Mouse (Mus musculus): ENCODE measurements around the gene Clgn. TPM values are rescaled to one million over a fixed set of nuclear protein-coding genes. Genes with fewer than 3 reads are reported as not detected.

Gene Clgn
- polyA plus RNA-seq, 2 experiments = 0.26 to 0.39 TPM

DNA sequence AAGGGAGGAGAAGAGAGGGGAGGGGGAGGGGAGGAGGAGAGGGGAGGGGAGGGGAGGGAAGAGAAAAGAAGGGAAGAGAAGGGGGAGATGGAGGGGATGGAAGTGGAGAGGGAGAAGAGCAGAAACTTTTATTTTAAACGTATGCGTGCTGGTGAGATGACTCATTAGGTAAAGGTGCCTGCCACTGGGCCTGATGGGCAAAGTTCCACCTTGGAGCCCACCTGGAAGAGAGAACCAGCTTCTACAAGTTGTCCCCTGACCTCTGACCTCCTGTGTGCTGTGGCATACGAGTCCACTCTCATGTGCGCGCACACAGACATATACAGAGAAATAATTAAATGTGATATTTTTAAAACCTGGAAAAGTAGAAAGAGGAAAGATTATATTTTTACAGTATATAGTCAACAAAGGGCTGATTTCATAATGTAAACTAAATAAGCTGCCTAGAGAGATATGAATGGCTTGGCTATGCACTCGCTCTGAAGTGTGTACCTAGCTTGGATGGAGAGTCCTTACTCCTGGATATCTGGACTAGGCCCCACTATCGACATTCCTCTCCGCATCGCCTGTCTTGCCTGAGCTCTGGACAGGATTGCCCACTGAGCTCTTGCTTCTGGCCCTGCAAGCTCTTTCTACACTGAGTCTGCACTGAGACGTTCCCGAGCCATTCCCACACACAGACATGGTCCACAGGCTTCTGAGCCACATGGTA lies 29.3 kb downstream of the Clgn start:
- WGBS (ENCODE audit: insufficient replicate concordance) = 81% methylated on average over 11 of the region's 11 CpGs
- no peaks in the 10 kb centered on the region for H3K9me3 ChIP-seq (ENCODE audit: control insufficient read depth, low read length)
- no peak for ATAC-seq (ENCODE audit: insufficient read depth)
- H3K4me2 ChIP-seq (ENCODE audit: low read depth) = no peak overlapping the region
- H3K27ac ChIP-seq = no peak overlapping the region
- no peaks in the 10 kb centered on the region for H3K36me3 ChIP-seq (replicated peaks; ENCODE audit: control insufficient read depth, insufficient read depth, low read depth)
- H3K9ac ChIP-seq (replicated peaks) = no peak overlapping the region
- H3K27me3 ChIP-seq (ENCODE audit: control insufficient read depth, insufficient read depth, low read length) = no peaks in the 10 kb centered on the region
- no peak for TF ChIP-seq CTCF (IDR thresholded peaks at IDR 0.05; ENCODE audit: low read depth)
- TF ChIP-seq EP300 (IDR thresholded peaks at IDR 0.05; ENCODE audit: low read depth) = no peak
- no peak overlapping the region for H3K4me3 ChIP-seq (ENCODE audit: insufficient read depth in 1 of 2, low read depth in 2 of 2, low read length in 2 of 2)
- DNase-seq (ENCODE audit: low read depth in 3 of 3, low spot score in 3 of 3) = no peak
- H3K4me1 ChIP-seq (replicated peaks; ENCODE audit: control insufficient read depth in 2 of 2, insufficient read depth in 2 of 2, low read length in 1 of 2) = peaks cover 25 to 29% of the 10 kb centered on the region in 2 experiments

DNA sequence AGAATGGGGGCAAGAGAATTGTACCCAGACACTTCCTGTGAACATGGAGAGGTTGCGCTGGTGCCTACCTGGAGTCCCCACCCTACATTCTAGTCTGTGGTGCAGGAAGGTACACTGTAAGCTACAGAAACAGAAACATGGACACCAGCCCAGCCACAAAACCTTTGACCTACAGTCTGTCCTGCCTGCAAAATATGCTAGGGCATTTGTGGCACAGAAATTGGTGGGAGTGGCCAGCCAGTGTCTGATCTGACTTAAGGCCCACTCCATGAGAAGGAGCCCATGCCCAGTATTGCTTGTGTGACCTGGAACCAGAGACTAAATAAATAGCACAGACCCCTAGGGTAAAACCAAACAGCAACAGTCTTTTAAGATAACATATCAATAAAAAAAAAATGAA lies 31.7 kb downstream of the Clgn start:
- Histone ChIP-seq H3K36me3 (replicated peaks; ENCODE audit: control insufficient read depth, insufficient read depth, low read depth) (no peaks in the 10 kb centered on the region), H3K4me2 (ENCODE audit: low read depth) (no peak overlapping the region), H3K4me3 (ENCODE audit: insufficient read depth in 1 of 2, low read depth in 2 of 2, low read length in 2 of 2) (no peak overlapping the region), H3K27me3 (ENCODE audit: control insufficient read depth, insufficient read depth, low read length) (no peaks in the 10 kb centered on the region), H3K4me1 (replicated peaks; ENCODE audit: control insufficient read depth in 2 of 2, insufficient read depth in 2 of 2, low read length in 1 of 2) (peaks cover 40 to 41% of the 10 kb centered on the region in 2 experiments), H3K9ac (replicated peaks) (no peak overlapping the region), H3K9me3 (ENCODE audit: control insufficient read depth, low read length) (no peaks in the 10 kb centered on the region), H3K27ac (no peak overlapping the region; the same call in 1 of the 2 replicates)
- ATAC-seq (ENCODE audit: insufficient read depth) (no peak), DNase-seq (ENCODE audit: low read depth in 3 of 3, low spot score in 3 of 3) (no peak)
- 96% methylated on average over 1 of the region's 1 CpGs for WGBS (ENCODE audit: insufficient replicate concordance)
- no peak for TF ChIP-seq EP300 (IDR thresholded peaks at IDR 0.05; ENCODE audit: low read depth)
- TF ChIP-seq CTCF (IDR thresholded peaks at IDR 0.05; ENCODE audit: low read depth) = no peak

DNA sequence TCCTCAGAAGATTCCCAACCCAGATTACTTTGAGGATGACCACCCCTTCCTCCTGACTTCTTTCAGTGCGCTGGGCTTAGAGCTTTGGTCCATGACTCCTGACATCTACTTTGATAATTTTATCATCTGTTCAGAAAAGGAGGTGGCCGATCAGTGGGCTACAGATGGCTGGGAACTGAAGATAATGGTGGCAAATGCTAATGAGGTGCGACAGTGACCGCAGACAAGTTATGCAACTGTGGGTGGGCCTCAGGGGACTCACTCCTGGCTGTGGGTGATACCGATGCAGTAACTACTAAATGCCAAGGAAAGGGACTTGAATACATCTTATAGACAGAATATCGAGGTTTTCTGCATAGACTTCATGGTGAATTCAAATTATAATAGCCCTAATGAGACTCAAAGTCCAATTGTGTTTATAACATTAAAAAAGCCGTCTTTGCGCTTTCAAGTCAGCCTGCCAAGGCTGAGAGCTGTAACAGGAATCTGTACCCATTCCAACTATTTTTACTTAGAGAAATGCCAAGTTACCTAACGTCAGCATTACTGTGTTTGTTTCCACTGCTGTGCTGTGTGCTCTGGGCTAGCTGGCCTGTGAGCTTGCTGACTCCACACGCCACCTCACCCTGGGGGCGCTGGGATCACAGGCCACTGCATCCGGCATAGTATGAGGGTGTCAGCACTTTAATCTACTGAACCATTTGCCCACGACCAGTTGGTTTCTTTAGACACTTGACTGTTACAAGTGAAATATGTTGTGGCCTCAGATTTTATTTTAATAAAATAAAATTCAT lies 33.6 kb downstream of the Clgn start:
- Histone ChIP-seq H3K36me3 (replicated peaks; ENCODE audit: control insufficient read depth, insufficient read depth, low read depth) (no peaks in the 10 kb centered on the region), H3K27ac (peak overlapping the region; percentile 96), H3K9me3 (ENCODE audit: control insufficient read depth, low read length) (no peaks in the 10 kb centered on the region), H3K9ac (replicated peaks) (peak overlapping the region; percentile 64), H3K4me1 (replicated peaks; ENCODE audit: control insufficient read depth in 2 of 2, insufficient read depth in 2 of 2, low read length in 1 of 2) (peaks cover 57% of the 10 kb centered on the region in 2 experiments), H3K4me2 (ENCODE audit: low read depth) (peak overlapping the region; percentile 69), H3K27me3 (ENCODE audit: control insufficient read depth, insufficient read depth, low read length) (no peaks in the 10 kb centered on the region), H3K4me3 (ENCODE audit: insufficient read depth in 1 of 2, low read depth in 2 of 2, low read length in 2 of 2) (peak overlapping the region in 1 of 2 experiments; percentile 25; a peak in 2 of 4 replicates)
- ATAC-seq (ENCODE audit: insufficient read depth) (peak; percentile 95), DNase-seq (ENCODE audit: low read depth in 3 of 3, low spot score in 3 of 3) (peak; percentile 79 to 82 (median 80))
- 15% methylated on average over 13 of the region's 13 CpGs for WGBS (ENCODE audit: insufficient replicate concordance)
- TF ChIP-seq CTCF (IDR thresholded peaks at IDR 0.05; ENCODE audit: low read depth) (no peak), EP300 (IDR thresholded peaks at IDR 0.05; ENCODE audit: low read depth) (peak; percentile 95)

DNA sequence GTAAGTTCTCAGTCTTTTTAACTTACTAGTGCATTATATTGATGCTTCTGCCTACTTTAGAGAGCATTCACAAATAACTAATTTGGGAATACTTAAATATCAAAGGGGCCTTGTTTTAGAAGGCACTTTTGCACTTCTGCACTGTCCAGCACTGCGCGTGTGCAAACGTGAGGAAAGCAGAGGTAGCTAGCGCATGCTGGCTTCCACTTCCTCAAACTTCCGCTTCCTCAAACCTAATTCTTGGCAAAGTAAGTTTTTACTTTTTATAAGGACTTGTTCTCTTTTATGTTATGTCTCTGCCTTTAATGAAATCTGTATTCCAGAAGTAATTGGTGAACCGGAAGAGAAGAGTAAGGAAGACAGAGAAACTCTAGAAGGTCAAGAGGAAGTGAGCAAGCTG lies 35.5 kb downstream of the Clgn start:
- Histone ChIP-seq H3K4me2 (ENCODE audit: low read depth) (no peak overlapping the region), H3K4me1 (replicated peaks; ENCODE audit: control insufficient read depth in 2 of 2, insufficient read depth in 2 of 2, low read length in 1 of 2) (peaks cover 62 to 71% of the 10 kb centered on the region in 2 experiments), H3K36me3 (replicated peaks; ENCODE audit: control insufficient read depth, insufficient read depth, low read depth) (no peaks in the 10 kb centered on the region), H3K4me3 (ENCODE audit: insufficient read depth in 1 of 2, low read depth in 2 of 2, low read length in 2 of 2) (no peak overlapping the region), H3K9ac (replicated peaks) (no peak overlapping the region), H3K27ac (no peak overlapping the region), H3K9me3 (ENCODE audit: control insufficient read depth, low read length) (no peaks in the 10 kb centered on the region), H3K27me3 (ENCODE audit: control insufficient read depth, insufficient read depth, low read length) (no peaks in the 10 kb centered on the region)
- WGBS (ENCODE audit: insufficient replicate concordance) = 78% methylated on average over 6 of the region's 6 CpGs
- ATAC-seq (ENCODE audit: insufficient read depth) = no peak
- TF ChIP-seq CTCF (IDR thresholded peaks at IDR 0.05; ENCODE audit: low read depth) (no peak), EP300 (IDR thresholded peaks at IDR 0.05; ENCODE audit: low read depth) (no peak)
- DNase-seq (ENCODE audit: low read depth in 3 of 3, low spot score in 3 of 3) = no peak

Data from liver, embryonic 14.5 days (tissue).